Mouse (Mus musculus) bone marrow, adult 2 months (tissue): Measurements from ENCODE around the gene BC016579.

Experiments used
- CTCF ChIP-seq: fragments of 200-500 bp; IDR thresholded peaks from 2 replicates; pipeline ENCODE4 v1.5.1; 2011; ENCODE audit warnings: low read length, control low read depth; ENCODE audit not compliant: control insufficient read depth, insufficient read depth
- POLR2A ChIP-seq: fragments of 200-500 bp; IDR thresholded peaks from 2 replicates; pipeline ENCODE4 v1.6.1; 2011; ENCODE audit warnings: low read depth, mild to moderate bottlenecking, control low read depth, low read length, borderline replicate concordance; ENCODE audit not compliant: control insufficient read depth

DNA sequence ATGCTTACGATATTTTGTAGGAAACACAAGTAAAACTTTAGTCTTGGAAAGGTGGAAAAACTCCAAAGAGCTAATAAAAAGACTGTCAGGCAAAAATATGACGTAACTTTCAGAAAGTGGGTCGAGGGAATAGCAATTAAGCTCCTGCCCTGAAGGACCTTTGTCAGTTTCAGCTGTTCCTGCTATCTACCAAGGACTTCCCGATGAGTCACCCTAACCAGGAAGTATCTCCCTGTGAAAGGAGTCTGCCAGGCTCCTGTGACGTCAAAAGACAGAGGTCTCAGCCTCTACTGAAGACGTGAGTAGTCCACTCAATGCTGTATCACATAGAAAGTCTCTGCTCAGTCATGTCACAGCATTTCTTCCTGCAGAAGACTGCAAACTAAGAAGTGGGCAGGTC is 9.5 kb downstream of the BC016579 start:
- TF ChIP-seq CTCF (no peak), POLR2A (no peak)
